Mouse (Mus musculus) lung, embryonic 14.5 days (tissue): ENCODE data around the gene Fam71e1. TPM values are rescaled to one million over a fixed set of nuclear protein-coding genes. Genes with fewer than 3 reads are reported as not detected.
A peak's percentile ranks its signal among the peaks of the same experiment; 100 is the strongest.

ENCODE experiments used
- ATAC-seq: fragments of 200-750 bp; cut with Nextera tagmentation; 2 replicates; pipeline ENCODE4 v1.8.0; 2017; ENCODE audit warnings: mild to moderate bottlenecking, moderate TSS enrichment, moderate library complexity; ENCODE audit not compliant: insufficient read depth
- DNase-seq: peaks from one replicate; pipeline ENCODE4 v3.0.0-alpha.2; 2015
- H3K27ac ChIP-seq: fragments of 300-500 bp; sonication (generic); 2 replicates; pipeline ENCODE4 v1.5.1; 2014; ENCODE audit warnings: low read depth, mild to moderate bottlenecking, moderate library complexity
- H3K27me3 ChIP-seq: fragments of 300-500 bp; sonication (generic); 2 replicates; pipeline ENCODE4 v1.6.1; 2014; ENCODE audit warnings: low read length, control low read depth; ENCODE audit not compliant: insufficient read depth
- H3K36me3 ChIP-seq: fragments of 300-500 bp; sonication (generic); 2 replicates; pipeline ENCODE4 v1.6.1; 2014; ENCODE audit warnings: control low read depth; ENCODE audit not compliant: insufficient read depth
- H3K4me1 ChIP-seq: fragments of 300-500 bp; sonication (generic); 2 replicates; pipeline ENCODE4 v1.6.1; 2014; ENCODE audit warnings: antibody characterized with exemption, control low read depth; ENCODE audit not compliant: insufficient read depth
- H3K4me2 ChIP-seq: fragments of 300-500 bp; sonication (generic); 2 replicates; pipeline ENCODE4 v1.6.1; 2014; ENCODE audit warnings: mild to moderate bottlenecking
- H3K4me3 ChIP-seq: fragments of 300-500 bp; sonication (generic); 2 replicates; pipeline ENCODE4 v1.5.1; 2014; ENCODE audit warnings: low read depth, low read length
- H3K9ac ChIP-seq: fragments of 300-500 bp; sonication (generic); 2 replicates; pipeline ENCODE4 v1.6.1; 2014
- H3K9me3 ChIP-seq: fragments of 300-500 bp; sonication (generic); 2 replicates; pipeline ENCODE4 v1.6.1; 2016; ENCODE audit warnings: low read depth, low read length, control low read depth
- CTCF ChIP-seq: IDR thresholded peaks from 2 replicates; pipeline ENCODE4 v1.5.1; 2016; ENCODE audit warnings: antibody characterized with exemption, low read depth
- WGBS: fragments of 180-500 bp; shearing (Covaris S2); extraction: QIAGEN DNeasy Blood & Tissue Kit; methylation state at CpG from one replicate; pipeline ENCODE4 v1.1.7; 2014; 5-methylcytosine and 5-hydroxymethylcytosine counted together
- microRNA-seq: library from miRNA; unstranded; fragments of <30 nt; microRNA quantifications from one replicate; pipeline ENCODE4, GENCODE M21; 2016; ENCODE audit warnings: borderline number of aligned reads
- polyA plus RNA-seq: library from polyadenylated mRNA; unstranded; fragments of >200 nt; fragmentation: Nextera tagmentation; extraction: Ambion mirVana; gene quantifications from 2 replicates; pipeline ENCODE4 v1.2.1, GENCODE M21; 2014

The Fam71e1 gene
- polyA plus RNA-seq, 1 experiment from 2014 or later, result 9.1 TPM

GRCm38 (mm10) chr7:44547041-44547440 lies 50.7 kb downstream of the Fam71e1 start:
- DNase-seq, result no peak
- Histone ChIP-seq H3K27ac (no peak overlapping the region), H3K9me3 (no peaks in the 10 kb centered on the region), H3K36me3 (peaks cover 42% of the 10 kb centered on the region), H3K9ac (peak overlapping the region; percentile 68), H3K4me1 (0 out of 2 replicates have a peak, but pooled peaks cover 6% of the 10 kb centered on the region), H3K4me2 (peak overlapping the region; percentile 86), H3K4me3 (peak overlapping the region; percentile 67; the same call in 1 of the 2 replicates), H3K27me3 (no peaks in the 10 kb centered on the region)
- TF ChIP-seq CTCF, result no peak
- WGBS, result 82% methylated on average over 13 of the region's 13 CpGs
- no peak for ATAC-seq

DNA sequence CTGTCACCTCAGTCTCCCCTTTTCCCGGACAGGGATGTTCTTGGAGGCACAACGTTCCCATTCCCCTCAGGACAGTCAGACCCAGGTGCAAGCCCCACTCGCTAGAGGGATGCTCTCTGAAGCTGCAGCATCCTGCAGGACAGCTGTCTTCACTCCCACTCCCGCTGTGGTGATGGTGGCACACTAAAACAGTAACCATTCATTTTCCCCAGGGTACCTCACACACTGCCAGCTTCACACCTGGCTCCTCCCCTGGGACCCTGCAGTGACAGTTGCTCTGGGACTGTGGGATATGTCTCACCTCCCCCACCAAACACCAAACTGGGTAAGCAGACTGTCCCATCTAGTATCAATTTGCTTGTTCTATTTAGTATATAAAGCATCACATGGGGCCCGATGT lies 51.3 kb downstream of the Fam71e1 start:
- DNase-seq, result no peak

GRCm38 (mm10) chr7:44548497-44549087 lies 52.2 kb downstream of the Fam71e1 start, which contains the start of gene Pold1:
Gene Pold1, minus strand, starts transcription at chr7:44548849.
- H3K4me1 ChIP-seq, result 0 out of 2 replicates have a peak, but pooled peaks cover 6% of the 10 kb centered on the region
- peak; percentile 92 for ATAC-seq
- under 1% methylated on average over 43 of the region's 43 CpGs for WGBS
- H3K9me3 ChIP-seq, result no peaks in the 10 kb centered on the region
- H3K27me3 ChIP-seq, result no peaks in the 10 kb centered on the region
- H3K27ac ChIP-seq, result peak within 1 kb of the TSS; percentile 73
- TF ChIP-seq CTCF, result peak; percentile 92
- H3K36me3 ChIP-seq, result peaks cover 30% of the 10 kb centered on the region
- peak; percentile 100 for DNase-seq
- peak within 1 kb of the TSS; percentile 67 for H3K4me3 ChIP-seq
- H3K4me2 ChIP-seq, result peak within 1 kb of the TSS; percentile 86
- H3K9ac ChIP-seq, result peak within 1 kb of the TSS; percentile 68

More for the DNA sequence above, 51.3 kb downstream of the Fam71e1 start:
- Histone ChIP-seq H3K27ac (peak overlapping the region; percentile 73; the same call in 1 of the 2 replicates), H3K9me3 (no peaks in the 10 kb centered on the region), H3K9ac (peak overlapping the region; percentile 68), H3K36me3 (peaks cover 37% of the 10 kb centered on the region), H3K4me2 (peak overlapping the region; percentile 86), H3K27me3 (no peaks in the 10 kb centered on the region), H3K4me3 (peak overlapping the region; percentile 67), H3K4me1 (0 out of 2 replicates have a peak, but pooled peaks cover 6% of the 10 kb centered on the region)
- no peak for TF ChIP-seq CTCF
- 13% methylated on average over 5 of the region's 5 CpGs for WGBS
- ATAC-seq, result no peak

DNA sequence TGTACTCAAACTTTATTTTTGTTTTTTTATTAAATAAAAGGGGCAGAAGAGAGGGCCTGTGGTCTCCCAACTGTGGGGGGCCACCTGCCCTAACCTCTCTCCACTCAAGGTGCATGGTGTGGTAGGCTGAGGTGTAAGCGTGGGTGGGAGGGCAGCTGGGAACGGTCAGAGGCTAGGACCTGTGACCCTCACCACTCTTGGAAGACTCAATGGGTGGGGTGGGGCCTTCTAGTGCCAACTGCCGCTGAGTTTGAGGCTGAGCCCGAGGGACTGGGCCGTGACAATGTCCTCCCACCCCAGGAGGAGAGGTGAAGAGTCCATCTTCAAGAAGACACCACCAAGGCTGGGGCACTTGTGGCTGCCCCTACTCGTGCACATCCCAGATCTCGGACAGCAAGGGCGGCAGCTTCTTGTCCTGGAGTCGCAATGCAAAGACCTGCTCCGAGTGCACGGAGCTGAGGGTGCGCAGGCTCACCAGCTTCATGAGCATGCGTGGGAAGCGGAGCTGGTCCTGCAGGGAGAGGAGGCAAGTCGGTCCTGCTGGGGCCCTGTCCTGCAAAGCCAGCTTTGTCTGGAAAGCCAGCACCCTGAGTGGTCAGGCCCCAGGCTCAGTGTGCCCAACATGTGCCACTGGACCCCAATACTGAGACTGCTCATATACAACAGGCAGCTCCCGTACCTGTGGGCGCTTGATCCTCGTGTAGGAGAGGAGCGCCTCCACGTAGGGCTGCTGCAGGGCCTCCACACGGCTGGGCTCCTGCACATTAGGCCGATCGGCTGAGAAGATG lies 53.4 kb downstream of the Fam71e1 start:
- Histone ChIP-seq H3K27ac (no peak overlapping the region), H3K4me3 (no peak overlapping the region), H3K4me2 (no peak overlapping the region), H3K9me3 (no peaks in the 10 kb centered on the region), H3K9ac (no peak overlapping the region), H3K27me3 (no peaks in the 10 kb centered on the region), H3K36me3 (peaks cover 30% of the 10 kb centered on the region), H3K4me1 (0 out of 2 replicates have a peak, but pooled peaks cover 6% of the 10 kb centered on the region)
- ATAC-seq (no peak), DNase-seq (no peak)
- no peak for TF ChIP-seq CTCF
- WGBS, result 93% methylated on average over 23 of the region's 23 CpGs

DNA sequence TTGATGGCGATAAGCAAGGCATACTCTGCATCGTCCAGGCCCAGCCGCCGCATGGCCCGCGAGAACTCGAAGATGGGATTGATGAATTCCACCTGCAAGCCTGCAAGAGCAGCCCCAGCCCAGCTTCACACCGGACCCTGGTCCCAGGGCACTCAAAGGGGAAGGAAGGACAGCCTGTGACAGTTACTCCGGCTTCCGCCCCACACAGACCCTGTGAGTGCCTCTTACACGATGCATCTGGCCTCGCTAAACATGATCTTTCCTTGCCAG lies 54.0 kb downstream of the Fam71e1 start:
- no peak overlapping the region for H3K27ac ChIP-seq

More for the DNA sequence above, 54.0 kb downstream of the Fam71e1 start:
- WGBS, result 89% methylated on average over 12 of the region's 12 CpGs
- Histone ChIP-seq H3K36me3 (peaks cover 30% of the 10 kb centered on the region), H3K4me3 (no peak overlapping the region), H3K9ac (no peak overlapping the region), H3K27me3 (no peaks in the 10 kb centered on the region), H3K4me1 (0 out of 2 replicates have a peak, but pooled peaks cover 6% of the 10 kb centered on the region), H3K4me2 (no peak overlapping the region), H3K9me3 (no peaks in the 10 kb centered on the region)
- no peak for ATAC-seq
- DNase-seq, result no peak
- TF ChIP-seq CTCF, result no peak

Small RNAs within 50 kb of the gene (microRNA-seq; reads per million reads assigned to microRNA genes)
- gene Mir7052 (0.95 reads per million), gene Mir7053 (0.71 reads per million)

Other genes starting within 250 kb of the Fam71e1 start
- 0.96 and 1.5 TPM in 2 replicates for gene 1700028J19Rik, start 249.9 kb upstream of the Fam71e1 start, polyA plus RNA-seq
- gene 2410002F23Rik, start 249.9 kb upstream of the Fam71e1 start, polyA plus RNA-seq, result 142 and 146 TPM in 2 replicates
- gene Acp4, start 239.2 kb upstream of the Fam71e1 start, polyA plus RNA-seq, result 0.11 TPM in 1 of 2 replicates, not detected in the other
- gene Gm15517, start 235.1 kb upstream of the Fam71e1 start, polyA plus RNA-seq, result not detected in 2 replicates
- 1.8 TPM in 2 replicates for gene Clec11a, start 189.7 kb upstream of the Fam71e1 start, polyA plus RNA-seq
- 1.3 and 1.6 TPM in 2 replicates for gene Shank1, start 186.3 kb upstream of the Fam71e1 start, polyA plus RNA-seq
- 2.0 and 2.9 TPM in 2 replicates for gene Syt3, start 112.5 kb upstream of the Fam71e1 start, polyA plus RNA-seq
- 0.71 and 1.2 TPM in 2 replicates for gene 1700008O03Rik, start 110.8 kb upstream of the Fam71e1 start, polyA plus RNA-seq
- gene Lrrc4b, start 67.6 kb upstream of the Fam71e1 start, polyA plus RNA-seq, result 1.5 TPM in 2 replicates
- 0.28 TPM in 1 of 2 replicates, not detected in the other for gene Aspdh, start 31.2 kb upstream of the Fam71e1 start, polyA plus RNA-seq
- gene Josd2, start 28.6 kb upstream of the Fam71e1 start, polyA plus RNA-seq, result 82.7 and 87.6 TPM in 2 replicates
- gene Emc10, start 52 bp upstream of the Fam71e1 start, polyA plus RNA-seq, result 122 and 133 TPM in 2 replicates
- 0.14 and 0.26 TPM in 2 replicates for gene Mybpc2, start 28.1 kb downstream of the Fam71e1 start, polyA plus RNA-seq
- 0.07 and 0.18 TPM in 2 replicates for gene Spib, start 35.5 kb downstream of the Fam71e1 start, polyA plus RNA-seq
- 91.6 and 105 TPM in 2 replicates for gene Pold1, start 52.3 kb downstream of the Fam71e1 start, polyA plus RNA-seq
- 61.1 and 66.0 TPM in 2 replicates for gene Nr1h2, start 57.4 kb downstream of the Fam71e1 start, polyA plus RNA-seq
- gene Napsa, start 75.8 kb downstream of the Fam71e1 start, polyA plus RNA-seq, result 4.7 and 6.8 TPM in 2 replicates
- 0.70 and 0.97 TPM in 2 replicates for gene Kcnc3, start 94.1 kb downstream of the Fam71e1 start, polyA plus RNA-seq
- gene Myh14, start 174.3 kb downstream of the Fam71e1 start, polyA plus RNA-seq, result 33.6 and 37.3 TPM in 2 replicates
- gene Izumo2, start 212.2 kb downstream of the Fam71e1 start, polyA plus RNA-seq, result not detected in 2 replicates